Mouse (Mus musculus) thymus, adult 2 months (tissue): ENCODE measurements around the gene Sdc1.

Experiments
- CTCF ChIP-seq: fragments of 200-500 bp; IDR thresholded peaks from 2 replicates; pipeline ENCODE4 v1.5.1; 2012; ENCODE audit warnings: mild to moderate bottlenecking, control low read depth, low read length, moderate library complexity, borderline replicate concordance; ENCODE audit not compliant: control insufficient read depth, poor library complexity, insufficient read depth; ENCODE audit errors: extremely low read depth
- POLR2A ChIP-seq: fragments of 200-500 bp; IDR thresholded peaks from 2 replicates; pipeline ENCODE4 v1.6.1; 2012; ENCODE audit warnings: mild to moderate bottlenecking, low read length, control low read depth, moderate library complexity; ENCODE audit not compliant: control insufficient read depth, poor library complexity, insufficient read depth; ENCODE audit errors: extremely low read depth

- TF ChIP-seq POLR2A (no peak), CTCF (no peak)
Observed at GRCm38 (mm10) chr12:8818233-8818672, 47.1 kb downstream of the Sdc1 start.
